Mouse (Mus musculus) CD4-positive, CD25-positive, alpha-beta regulatory T cell, adult 4 months (primary cell): ENCODE measurements at regions not wholly inside any gene's neighbourhood (a gene's known extent, or its start where the extent isn't known, plus 50 kb on each side); places are given as distances from the start of the nearest gene placed in this dataset.

Experiments used
- ATAC-seq: one replicate; pipeline ENCODE4 v1.8.0; 2017

DNA sequence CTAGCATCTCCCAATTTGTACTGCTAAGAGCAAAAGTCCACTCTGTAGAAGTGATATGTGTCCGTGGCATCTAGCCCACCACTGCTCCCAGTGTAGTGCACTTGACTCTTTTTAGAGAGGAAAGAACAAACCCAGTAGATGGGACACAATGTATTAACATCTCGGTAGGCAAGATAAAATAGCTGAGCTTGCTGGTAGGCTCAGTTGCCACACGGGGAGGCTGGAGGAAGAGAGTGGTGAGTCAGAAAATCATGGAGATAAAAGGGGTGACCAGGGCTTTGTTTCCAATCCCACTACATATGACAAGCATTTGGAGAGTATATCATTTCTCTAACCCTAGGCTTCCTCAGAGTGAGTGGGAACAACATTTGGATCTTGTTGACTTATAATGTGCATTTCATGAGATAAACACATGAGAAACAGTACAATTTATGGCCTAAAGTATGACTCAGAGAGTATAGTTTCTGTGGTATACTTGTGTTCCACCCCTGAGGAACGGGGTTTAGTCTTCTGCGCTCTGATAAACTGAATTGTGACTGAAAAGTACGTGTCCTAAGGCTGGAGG is 235.4 kb downstream of the Fam49a start:
- ATAC-seq: no peak

DNA sequence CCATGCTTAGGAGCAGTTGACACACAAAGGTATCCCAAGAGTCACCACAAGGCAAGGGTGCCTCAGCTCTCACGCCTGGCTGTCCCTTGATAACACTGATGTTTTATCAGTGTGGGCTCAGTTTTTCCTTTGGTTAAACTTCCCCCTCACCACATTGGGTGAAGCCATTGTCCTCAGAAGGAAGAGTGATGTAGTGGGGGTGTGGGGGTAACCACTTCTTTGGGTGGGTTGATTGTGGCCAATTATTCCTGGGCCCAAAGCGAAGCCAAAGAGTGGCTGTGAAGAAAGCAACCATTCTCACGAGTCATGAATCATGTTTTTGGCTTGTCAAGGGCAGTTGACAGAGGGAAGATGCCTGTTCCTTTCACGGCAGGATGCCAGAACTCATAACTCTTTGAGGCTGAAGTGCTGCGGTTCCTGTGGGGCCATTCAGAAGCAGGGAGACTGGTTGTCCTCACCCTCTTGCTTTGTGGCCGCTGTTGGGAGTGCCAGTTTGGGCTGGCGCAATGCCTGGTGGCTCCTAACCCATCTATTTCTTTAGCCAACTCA is 234.7 kb downstream of the Fam49a start:
- no peak for ATAC-seq

DNA sequence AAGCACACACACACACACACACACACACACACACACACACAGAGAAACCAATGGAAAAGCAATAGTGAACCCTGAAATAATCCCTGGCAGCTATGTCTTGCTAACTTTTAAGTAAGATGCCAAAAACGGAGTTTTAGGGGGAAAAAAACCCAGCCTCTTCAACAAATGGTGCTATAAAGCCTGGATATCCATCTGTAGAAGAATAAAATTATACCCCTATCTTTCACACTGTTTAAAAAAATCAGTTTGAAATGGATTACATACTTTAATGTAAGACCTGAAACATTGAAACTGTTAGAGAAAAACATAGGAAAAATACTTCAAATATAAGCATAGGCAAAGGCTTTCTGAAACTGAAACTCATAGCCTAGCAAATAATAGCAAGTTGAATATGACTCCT is 228.2 kb downstream of the Fam49a start:
- no peak for ATAC-seq

DNA sequence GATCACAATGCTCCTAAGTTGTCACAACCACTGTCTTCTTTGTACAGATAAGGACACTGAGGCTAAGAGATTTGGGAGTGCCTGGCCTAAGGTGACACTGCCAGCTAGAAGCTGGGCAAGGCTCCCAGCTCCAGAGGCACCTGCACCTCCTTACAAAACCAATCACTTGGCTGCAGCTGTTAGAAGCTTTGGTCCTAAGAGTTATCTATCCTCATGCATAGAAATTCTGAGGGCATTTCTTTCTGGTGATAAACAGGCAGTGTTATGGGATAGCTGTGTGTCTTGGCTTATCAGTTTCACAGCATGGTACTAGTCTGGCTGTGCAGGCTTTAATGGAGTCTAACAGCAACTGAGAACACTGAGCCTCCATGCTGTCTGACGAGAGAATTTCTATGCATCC is 226.2 kb downstream of the Fam49a start:
- ATAC-seq: no peak

DNA sequence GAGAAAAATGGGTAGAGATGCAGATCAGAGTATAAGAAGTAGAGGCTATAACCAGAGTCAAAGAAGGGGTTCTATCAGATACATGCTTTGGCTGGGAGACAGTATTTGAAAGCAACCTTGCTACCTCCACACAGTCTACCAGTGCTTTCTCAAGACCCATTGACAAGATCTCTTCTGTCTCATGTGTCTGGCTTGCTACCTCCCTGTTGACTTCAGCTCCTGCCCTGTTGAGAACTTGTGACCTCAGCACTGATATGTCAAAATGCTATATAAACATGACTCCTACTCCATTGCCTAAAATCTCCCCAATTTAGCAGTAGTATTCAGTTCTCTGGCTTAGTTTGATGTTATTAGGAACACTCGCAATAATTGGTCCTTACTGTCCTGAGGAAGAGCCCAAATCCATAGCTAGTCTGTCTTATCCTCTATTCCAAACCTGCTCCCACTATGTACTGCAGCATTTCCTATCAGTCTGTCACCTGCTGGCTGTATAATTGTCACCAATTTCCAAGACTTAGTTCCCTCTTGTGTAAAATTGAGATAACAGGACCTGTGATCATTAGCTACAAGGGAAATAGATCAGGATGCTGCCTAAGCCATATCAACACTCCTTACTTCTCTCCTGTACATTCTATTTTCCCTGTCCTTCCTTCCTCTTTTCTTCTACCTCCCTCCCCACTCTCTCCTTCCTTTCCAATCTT is 224.9 kb downstream of the Fam49a start:
- no peak for ATAC-seq

DNA sequence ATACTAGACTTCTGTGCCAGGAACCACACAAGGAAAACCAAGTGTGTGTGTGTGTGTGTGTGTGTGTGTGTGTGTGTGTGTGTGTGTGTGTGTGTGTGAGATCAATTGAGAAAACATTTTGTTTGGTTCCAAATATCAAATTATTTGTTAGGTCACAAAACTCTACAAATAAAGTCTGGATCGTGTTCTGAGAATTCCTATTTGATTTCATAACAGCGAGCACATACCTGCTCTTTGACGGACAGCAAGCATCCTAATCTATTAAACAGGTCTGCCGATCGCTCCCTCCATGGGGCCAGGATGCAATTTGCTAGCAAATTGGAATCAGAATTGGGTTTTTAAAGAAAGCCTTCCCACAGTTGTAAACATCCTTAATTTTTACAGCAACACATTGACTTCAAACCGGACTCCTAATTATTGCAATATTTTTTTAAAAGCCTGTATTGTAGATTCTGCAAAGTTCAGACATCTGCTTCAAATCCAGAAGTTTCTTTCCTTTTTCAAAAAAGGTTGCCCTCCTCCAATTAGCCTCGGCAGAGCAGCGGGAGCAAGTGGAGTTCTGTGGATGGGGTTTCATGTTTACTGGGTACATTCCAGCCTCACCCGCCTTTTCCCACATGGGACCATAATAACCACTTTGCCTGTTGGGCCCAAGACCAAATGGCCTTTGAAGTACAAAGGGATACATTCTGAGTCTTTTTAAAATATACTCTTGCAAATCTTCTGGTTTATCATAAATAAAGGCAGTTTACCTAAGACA is 223.2 kb downstream of the Fam49a start:
- ATAC-seq: no peak

DNA sequence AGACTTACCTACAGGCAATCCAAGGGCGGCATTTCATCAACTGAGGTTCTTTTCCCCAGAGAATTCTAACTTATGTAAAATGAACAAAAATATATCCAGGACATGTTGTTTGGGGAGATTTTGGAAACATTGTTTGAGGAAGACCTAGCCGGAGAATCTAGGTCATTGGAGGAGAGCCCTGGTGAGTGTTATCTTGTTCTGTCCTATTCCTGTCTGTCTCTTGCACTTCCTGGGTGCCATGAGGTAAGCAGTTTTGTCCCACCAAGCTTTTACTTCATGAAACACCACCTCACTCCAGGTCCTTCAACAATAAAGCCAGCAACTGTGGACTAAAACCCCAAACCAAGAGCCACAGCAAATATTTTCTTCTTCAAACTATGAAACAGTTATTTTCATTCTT is 218.5 kb downstream of the Fam49a start:
- ATAC-seq: no peak

DNA sequence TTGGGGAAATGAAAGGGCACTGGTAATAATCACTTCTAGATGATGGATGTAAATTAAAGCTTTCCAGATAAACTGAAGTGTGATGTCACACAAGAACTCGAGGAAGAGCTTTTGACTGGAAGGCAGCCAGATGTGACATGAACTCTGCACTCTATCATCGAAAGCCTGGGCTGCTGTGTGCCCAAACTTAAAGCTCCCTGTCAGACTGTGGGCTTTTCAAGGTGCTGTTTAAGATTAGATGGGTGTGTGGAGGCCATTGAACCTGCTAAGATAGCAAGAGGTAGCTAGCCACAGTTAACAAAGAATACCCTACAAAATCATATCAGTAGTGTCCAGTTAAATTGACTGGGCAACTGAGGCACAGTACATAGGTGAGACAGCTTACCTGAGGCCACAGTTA is 190.1 kb downstream of the Fam49a start:
- no peak for ATAC-seq

DNA sequence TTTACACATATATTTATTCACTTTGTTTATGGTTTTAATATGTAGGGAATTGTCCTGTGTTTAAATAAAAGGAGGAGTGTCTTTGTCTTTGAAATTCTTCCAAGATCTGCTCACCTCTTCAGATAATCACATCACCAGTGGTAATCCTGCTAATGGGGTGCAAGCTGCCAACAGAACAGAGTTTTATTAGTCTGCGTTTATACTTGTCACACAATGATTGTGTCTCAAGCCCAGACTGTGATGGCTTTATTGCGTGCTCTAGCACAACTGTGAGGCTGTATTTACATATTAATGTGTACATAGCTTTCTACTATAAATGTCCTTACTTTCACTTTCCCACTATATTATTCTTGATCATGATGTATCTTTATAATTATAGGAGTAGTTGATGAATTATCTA is 184.8 kb downstream of the Fam49a start:
- no peak for ATAC-seq

DNA sequence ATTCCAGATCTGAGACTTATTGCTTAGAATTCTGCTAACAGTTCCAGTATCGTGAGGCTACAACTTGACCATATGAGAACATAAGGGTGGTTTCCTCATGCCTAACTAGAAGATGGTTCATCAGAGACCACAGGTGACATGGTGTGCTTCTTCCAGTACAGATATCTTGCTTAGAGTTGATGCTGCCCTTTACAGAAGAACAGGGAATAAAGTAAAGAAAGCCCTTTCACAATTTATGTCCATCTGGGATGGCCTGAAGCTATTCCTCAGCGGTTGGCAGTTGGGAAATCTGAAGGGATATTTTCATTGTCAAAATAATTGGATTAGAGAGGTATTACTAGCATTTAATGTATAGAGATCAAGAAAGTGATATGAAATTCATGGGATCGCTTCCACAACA is 184.3 kb downstream of the Fam49a start:
- no peak for ATAC-seq

DNA sequence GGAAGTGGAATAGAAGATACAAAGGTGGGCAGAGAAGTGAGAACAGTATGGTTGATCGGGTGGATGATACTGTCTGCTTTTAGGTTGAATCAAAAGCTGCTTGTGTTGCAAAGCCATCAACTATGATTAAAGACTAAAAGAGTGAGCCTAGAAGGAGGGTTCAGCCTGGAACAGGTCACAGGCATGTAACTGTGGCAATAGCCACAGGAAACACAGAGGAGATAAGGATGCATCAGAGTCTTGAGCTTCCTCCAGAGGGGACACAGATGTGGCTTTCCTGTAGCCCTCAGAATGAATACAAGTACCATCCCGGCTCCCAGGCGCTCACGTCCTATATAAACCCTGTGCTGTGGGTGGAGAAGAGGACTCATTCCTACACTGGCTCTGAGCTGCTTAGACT is 180.9 kb downstream of the Fam49a start:
- ATAC-seq: no peak

DNA sequence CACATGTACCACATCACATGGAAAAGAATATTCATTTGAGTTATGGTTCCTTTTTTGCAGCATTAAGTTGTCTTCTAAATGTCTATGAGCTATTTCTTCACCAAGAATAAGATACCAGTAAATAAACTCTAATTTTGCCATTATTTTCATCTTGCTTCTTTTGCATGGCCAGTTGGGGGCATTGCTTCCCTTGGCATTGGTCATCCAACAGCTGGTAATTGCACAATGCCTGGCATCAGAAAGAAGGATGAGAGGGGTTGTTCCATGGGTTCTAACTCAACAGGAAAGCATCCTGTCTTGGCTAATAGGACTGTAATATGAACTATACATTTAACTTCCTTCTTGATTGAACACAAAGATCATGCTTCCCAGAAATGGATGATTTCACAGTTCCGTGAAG is 174.4 kb downstream of the Fam49a start:
- no peak for ATAC-seq

DNA sequence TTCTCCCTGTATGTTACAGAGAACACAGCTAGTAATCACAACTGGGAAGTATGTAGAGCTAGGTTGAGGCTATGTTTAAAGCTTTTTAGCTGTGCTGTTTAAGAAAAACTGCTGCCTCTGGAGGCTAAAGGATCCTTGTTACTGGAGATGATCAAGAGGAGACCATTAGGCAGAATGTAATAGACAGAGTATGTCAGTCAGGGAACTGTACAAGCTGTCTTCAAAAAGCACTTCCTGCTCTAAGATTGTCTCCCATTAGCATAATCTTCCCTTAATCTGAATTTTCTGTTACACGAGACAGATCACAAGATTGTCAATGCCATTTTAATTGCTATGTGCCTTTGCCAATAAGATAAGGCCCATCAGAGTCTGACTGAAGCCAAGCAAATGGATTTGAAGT is 170.7 kb downstream of the Fam49a start:
- no peak for ATAC-seq
